Mouse (Mus musculus) embryonic facial prominence, embryonic 10.5 days (tissue): ENCODE measurements around the gene Armh2. TPM values are rescaled to one million over a fixed set of nuclear protein-coding genes. Genes with fewer than 3 reads are reported as not detected.
"Not testable (repeated sequence)": the region's sequence is repeated elsewhere in the genome, so short reads cannot be mapped to it uniquely, and the experiment has no call there.

Source experiments
- DNase-seq: peaks from one replicate; pipeline ENCODE4 v3.0.0-alpha.2; 2017; ENCODE audit warnings: low spot score
- H3K27ac ChIP-seq: fragments of 300-500 bp; sonication (generic); replicated peaks from 2 replicates; pipeline ENCODE4 v1.5.1; 2016; ENCODE audit warnings: mild to moderate bottlenecking
- H3K27me3 ChIP-seq: fragments of 300-500 bp; sonication (generic); replicated peaks from 2 replicates; pipeline ENCODE4 v1.6.1; 2016; ENCODE audit warnings: low read depth, mild to moderate bottlenecking; ENCODE audit not compliant: poor library complexity, severe bottlenecking
- H3K36me3 ChIP-seq: fragments of 300-500 bp; sonication (generic); replicated peaks from 2 replicates; pipeline ENCODE4 v1.6.1; 2016; ENCODE audit warnings: mild to moderate bottlenecking, moderate library complexity
- H3K4me1 ChIP-seq: fragments of 300-500 bp; sonication (generic); 2 replicates; pipeline ENCODE4 v1.6.1; 2016
- H3K4me3 ChIP-seq: fragments of 300-500 bp; sonication (generic); 2 replicates; pipeline ENCODE4 v1.5.1; 2016; ENCODE audit warnings: mild to moderate bottlenecking, moderate library complexity
- H3K9me3 ChIP-seq: fragments of 300-500 bp; sonication (generic); 2 replicates; pipeline ENCODE4 v1.6.1; 2016; ENCODE audit warnings: mild to moderate bottlenecking
- WGBS: fragments of 180-500 bp; shearing (Covaris S2); methylation state at CpG from one replicate; pipeline ENCODE4 v1.1.7; 2016; 5-methylcytosine and 5-hydroxymethylcytosine counted together
- polyA plus RNA-seq: library from polyadenylated mRNA; unstranded; fragments of >200 nt; fragmentation: Nextera tagmentation; extraction: Ambion mirVana; gene quantifications from 2 replicates; pipeline ENCODE4 v1.2.1, GENCODE M21; 2016

The Armh2 gene
- polyA plus RNA-seq, 1 experiment from 2014 or later = 0.17 TPM

DNA sequence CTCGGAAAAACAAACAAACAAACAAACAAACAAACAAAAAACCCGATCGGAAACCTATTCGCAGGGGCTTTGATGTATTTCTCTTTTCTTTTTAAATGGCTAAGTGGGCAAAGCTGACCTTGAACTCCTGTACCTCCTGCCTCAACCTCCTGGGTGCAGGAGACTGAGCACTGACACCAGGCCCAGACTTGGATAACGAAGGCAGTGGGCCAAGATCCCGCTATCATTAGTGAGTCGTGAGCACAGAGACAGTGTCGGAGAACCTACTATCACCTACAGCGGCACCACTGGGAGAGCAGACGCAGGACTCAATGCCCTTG, 20.0 kb downstream of the Armh2 start:
- Histone ChIP-seq H3K4me1 (peaks cover 21% of the 10 kb centered on the region), H3K9me3 (no peaks in the 10 kb centered on the region), H3K36me3 (peaks cover 40% of the 10 kb centered on the region), H3K27me3 (no peaks in the 10 kb centered on the region), H3K27ac (peak overlapping the region; percentile 99), H3K4me3 (peak overlapping the region; percentile 90)
- 10% methylated on average over 10 of the region's 10 CpGs for WGBS
- DNase-seq = no peak

DNA sequence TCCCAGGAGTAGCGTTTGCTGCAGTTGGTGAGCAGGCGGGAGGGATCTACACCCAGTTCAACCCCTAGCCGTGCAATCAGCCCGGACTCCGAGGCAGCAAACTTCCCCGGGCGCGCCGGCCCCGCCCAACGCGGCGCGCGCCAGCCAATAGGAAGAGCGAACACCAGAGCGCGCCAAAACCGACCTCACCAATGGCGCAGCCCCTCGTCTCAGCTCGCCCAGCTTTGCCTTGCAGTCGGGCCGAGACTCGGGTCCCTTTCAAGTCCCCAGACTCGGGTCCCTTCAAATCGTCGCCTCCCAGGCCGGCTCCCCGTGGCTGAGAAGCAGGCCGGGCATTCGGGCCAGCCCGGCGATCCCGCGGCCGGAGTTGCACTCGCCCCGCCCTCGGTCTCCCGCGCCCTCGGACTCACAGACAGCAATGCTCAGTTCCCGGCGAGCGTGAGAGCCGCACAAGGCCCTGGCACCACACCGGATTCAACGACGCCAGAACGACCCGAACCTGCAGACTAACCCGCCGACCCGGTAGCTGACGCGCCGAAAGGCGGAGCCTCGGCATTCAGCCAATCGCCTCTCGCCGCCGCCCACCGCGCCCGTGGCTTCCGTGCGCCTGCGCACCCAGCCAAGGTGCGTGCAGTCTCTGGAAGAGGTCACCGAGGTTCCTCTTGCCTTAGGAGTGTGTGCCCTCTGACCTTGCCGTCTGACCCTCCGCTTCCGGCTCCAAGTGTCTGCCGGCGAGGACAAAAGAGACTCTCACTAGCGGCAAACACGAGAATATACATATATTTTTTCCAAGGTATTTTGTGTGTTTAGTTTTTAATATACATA, 20.6 kb downstream of the Armh2 start, which contains the start of gene Gmnn:
TSS of gene Gmnn (minus strand) at position 521 of the 825 bp plus-strand sequence.
- Histone ChIP-seq H3K4me3 (peak within 1 kb of the TSS; percentile 90), H3K27ac (peak within 1 kb of the TSS; percentile 99), H3K4me1 (peaks cover 21% of the 10 kb centered on the region), H3K27me3 (no peaks in the 10 kb centered on the region), H3K9me3 (no peaks in the 10 kb centered on the region), H3K36me3 (peaks cover 34% of the 10 kb centered on the region)
- peak; percentile 94 for DNase-seq
- WGBS = under 1% methylated on average over 79 of the region's 79 CpGs

DNA sequence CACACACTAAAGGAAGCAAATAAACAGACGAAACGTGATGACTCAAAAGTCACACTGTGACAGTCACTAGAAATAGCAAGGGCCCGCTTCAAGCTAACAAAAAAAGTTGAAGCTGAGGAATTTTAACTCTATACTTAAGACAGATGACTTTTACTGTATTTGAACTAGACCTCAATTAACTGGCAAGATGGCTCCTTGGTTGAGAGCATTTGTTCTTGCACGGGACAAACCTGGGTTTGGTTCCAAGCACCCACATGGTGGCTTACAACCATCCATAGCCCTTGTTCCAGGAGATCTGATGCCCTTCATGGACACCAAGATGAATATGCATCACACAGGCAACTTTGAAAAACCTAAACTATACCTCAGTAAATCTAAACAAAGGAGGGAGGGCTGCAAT, 21.2 kb downstream of the Armh2 start:
- Histone ChIP-seq H3K4me1 (peaks cover 21% of the 10 kb centered on the region), H3K27me3 (no peaks in the 10 kb centered on the region), H3K27ac (peak overlapping the region; percentile 99), H3K36me3 (peaks cover 28% of the 10 kb centered on the region), H3K9me3 (no peaks in the 10 kb centered on the region), H3K4me3 (peak overlapping the region; percentile 90)
- DNase-seq = no peak
- WGBS = 44% methylated on average over 4 of the region's 4 CpGs

DNA sequence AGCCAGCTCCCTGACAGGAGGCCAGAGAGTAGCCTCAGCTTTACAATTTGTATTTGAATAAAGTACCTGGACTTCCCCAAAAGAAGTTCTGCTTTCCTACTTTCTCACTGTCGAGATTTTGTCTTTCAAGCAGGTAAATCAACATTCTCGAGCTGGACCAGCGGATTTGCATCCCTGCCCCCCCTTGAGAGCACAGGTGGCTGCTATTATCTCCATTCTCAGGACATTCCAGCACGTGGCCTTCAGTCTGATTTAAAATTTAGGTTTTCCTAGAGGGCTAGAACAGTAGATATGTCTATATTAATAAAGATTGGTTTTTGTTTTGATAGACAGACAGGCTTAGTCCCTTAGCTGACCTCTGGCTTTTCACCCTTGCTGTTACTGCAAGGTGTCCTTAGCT, 26.8 kb downstream of the Armh2 start:
- not testable (repeated sequence) for DNase-seq

DNA sequence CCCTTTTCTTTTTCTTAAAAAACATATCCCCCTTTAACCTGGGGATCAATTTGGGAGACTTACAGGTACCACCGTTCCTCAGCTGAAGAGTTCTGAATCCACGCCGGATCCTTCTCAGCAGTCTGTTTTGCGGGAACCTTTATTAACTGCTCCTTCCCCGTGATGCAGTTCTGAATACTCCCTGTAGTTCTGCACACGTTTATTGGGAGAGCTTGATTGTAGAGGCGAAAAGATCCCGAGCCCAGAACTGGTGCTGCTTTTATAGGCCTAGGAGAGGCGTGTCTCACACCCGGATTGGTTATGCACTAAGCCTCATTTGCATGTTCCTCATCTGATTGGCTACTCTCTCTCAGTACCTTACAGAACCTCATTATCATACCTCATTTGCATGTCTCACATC, 30.4 kb downstream of the Armh2 start:
- DNase-seq, H3K9me3 ChIP-seq: not testable (repeated sequence)

More for the DNA sequence above, 26.8 kb downstream of the Armh2 start:
- not testable (repeated sequence) for H3K4me1 ChIP-seq, H3K9me3 ChIP-seq, H3K4me3 ChIP-seq, H3K36me3 ChIP-seq, H3K27ac ChIP-seq, H3K27me3 ChIP-seq
- WGBS = 63% methylated on average over 4 of the region's 4 CpGs

DNA sequence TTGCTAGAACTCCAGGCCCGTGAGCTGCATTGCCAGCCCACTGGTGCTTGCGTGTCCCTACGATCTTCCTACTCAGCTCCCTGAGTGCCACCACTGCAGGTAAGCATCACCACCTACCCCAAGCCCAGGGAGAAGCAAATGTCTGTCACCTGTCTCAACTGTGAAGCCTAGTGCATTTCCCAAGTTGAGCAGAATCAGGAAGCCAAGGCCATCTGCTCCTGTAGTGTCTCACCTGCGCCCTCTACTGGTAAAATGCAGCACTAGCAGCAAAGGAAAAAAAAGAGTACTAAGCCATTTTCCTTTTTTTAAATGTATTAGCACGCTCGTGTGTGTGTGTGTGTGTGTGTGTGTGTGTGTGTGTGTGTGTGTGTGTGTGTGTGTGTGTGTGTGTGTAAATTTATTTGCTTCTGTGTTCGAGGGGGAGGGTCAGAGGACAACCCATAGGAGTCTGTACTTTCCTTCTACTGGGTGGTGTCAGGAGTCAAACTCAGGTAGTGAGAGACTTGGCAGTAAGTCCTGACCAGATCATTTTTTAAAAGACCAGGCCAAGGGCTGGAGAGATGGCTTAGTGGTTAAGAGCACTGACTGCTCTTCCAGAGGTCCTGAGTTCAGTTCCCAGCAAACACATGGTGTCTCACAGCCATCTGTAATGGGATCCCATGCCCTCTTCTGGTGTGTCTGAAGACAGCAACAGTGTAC, 35.3 kb downstream of the Armh2 start:
- no peaks in the 10 kb centered on the region for H3K4me1 ChIP-seq
- 54% methylated on average over 7 of the region's 7 CpGs for WGBS
- H3K36me3 ChIP-seq = no peaks in the 10 kb centered on the region
- H3K27ac ChIP-seq = no peak overlapping the region
- no peaks in the 10 kb centered on the region for H3K9me3 ChIP-seq
- H3K4me3 ChIP-seq = no peak overlapping the region
- peak; percentile 39 for DNase-seq
- H3K27me3 ChIP-seq = no peaks in the 10 kb centered on the region

More for the DNA sequence above, 30.4 kb downstream of the Armh2 start:
- WGBS = 95% methylated on average over 10 of the region's 10 CpGs
- H3K27me3 ChIP-seq, H3K27ac ChIP-seq, H3K4me1 ChIP-seq, H3K4me3 ChIP-seq, H3K36me3 ChIP-seq: not testable (repeated sequence)

DNA sequence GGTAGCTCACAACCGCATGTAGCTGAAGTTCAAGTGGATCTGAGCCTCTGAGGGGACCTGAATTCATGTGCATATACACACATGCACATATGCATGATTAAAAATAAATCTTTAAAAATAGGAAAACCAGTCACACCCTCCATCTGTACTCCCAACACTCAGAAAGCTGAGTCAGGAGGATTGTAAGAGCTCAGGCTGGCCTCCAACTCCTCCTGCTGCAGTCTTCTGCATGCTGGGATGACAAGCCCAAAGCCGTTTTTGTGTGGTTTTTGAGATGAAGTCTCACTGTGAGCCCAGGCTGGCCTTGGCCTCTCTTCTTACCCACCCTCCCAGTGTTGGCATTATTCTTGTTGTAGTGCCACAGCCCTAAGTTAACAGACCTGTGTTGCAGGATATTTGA, 37.0 kb downstream of the Armh2 start:
- 82% methylated on average over 2 of the region's 2 CpGs for WGBS
- H3K27me3 ChIP-seq = no peaks in the 10 kb centered on the region
- H3K27ac ChIP-seq = no peak overlapping the region
- H3K36me3 ChIP-seq = no peaks in the 10 kb centered on the region
- no peaks in the 10 kb centered on the region for H3K4me1 ChIP-seq
- no peak overlapping the region for H3K4me3 ChIP-seq
- no peaks in the 10 kb centered on the region for H3K9me3 ChIP-seq
- DNase-seq = no peak

DNA sequence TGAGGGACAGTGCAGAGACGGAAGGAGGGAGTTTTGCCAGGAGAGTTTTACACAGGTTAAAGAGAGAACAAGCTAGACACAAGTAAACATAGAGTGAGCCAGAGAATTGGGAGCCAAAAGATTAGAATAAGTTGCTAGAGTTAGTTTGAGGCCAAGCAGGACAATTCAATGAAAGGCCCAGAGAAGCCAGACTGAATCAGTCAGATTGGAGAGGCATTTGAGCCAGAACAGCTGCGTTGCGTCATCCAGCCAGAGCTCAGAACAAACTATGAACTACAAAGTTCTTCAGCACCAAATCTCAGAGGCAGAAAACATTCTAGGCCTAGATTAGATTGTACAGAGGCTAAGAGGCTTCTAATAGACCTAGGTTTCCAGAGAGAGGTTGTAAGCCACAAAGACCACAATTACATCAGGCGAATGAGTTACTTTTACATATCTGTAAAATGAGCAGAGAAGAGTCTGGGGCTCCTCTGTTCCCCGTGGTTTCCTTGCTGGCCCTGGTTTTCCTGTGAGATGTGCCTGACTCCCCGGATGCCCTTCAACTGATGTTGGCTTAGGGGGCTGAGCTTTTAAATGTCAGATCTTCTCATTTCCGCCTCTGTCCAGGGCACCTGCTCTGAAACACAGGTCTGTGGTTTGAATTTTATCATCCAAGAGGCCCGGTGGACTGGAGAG, 37.8 kb downstream of the Armh2 start:
- Histone ChIP-seq H3K27me3 (no peaks in the 10 kb centered on the region), H3K9me3 (no peaks in the 10 kb centered on the region), H3K36me3 (no peaks in the 10 kb centered on the region), H3K4me3 (no peak overlapping the region), H3K27ac (no peak overlapping the region), H3K4me1 (no peaks in the 10 kb centered on the region)
- no peak for DNase-seq
- 85% methylated on average over 8 of the region's 8 CpGs for WGBS

DNA sequence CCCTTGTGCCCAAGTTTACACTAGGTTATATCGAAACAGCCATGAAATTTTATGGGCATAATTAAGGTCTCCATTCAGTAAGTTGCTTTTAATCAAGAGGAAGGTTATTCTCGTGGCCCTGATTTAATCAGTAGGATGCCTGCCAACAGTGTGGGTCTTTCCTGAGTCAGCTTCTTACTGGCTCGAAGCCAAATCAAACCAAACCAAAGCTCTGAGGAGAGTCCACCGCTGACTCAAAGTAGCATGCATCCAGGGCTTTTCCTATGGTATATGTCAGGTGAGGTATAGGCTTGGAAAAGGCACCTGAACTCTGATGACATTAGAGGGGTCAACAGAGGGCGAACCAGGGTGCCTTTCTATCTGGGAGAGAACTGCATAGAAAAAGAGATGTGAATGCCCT, 40.9 kb downstream of the Armh2 start:
- no peak overlapping the region for H3K27ac ChIP-seq
- no peaks in the 10 kb centered on the region for H3K36me3 ChIP-seq
- H3K4me1 ChIP-seq = no peaks in the 10 kb centered on the region
- H3K9me3 ChIP-seq = no peaks in the 10 kb centered on the region
- WGBS = 84% methylated on average over 5 of the region's 5 CpGs
- H3K27me3 ChIP-seq = no peaks in the 10 kb centered on the region
- H3K4me3 ChIP-seq = no peak overlapping the region
- no peak for DNase-seq

DNA sequence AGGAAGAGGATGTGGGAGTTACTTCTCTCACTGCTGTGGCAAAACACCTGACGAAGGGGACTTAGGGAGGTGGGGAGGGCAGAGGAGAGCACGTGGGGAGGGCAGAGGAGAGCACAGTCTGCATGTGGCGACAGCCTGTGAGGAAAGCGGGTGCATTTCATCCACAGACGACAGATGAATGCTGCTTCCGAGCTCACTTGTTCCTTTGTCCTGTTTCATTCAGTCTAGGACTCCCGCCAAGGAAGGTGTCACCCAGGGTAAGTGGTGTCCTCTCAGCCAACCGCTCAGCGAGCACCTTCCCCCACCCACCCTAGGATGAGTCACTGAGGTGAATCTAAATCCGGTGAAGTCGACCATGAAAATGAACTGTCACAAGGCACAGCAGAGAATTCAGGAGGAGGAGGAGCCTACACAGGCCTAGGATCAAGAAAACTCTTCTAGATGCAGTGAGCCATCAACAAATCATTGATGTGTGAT, 45.0 kb downstream of the Armh2 start:
- WGBS = 57% methylated on average over 11 of the region's 11 CpGs
- Histone ChIP-seq H3K36me3 (no peaks in the 10 kb centered on the region), H3K9me3 (no peaks in the 10 kb centered on the region), H3K4me3 (no peak overlapping the region), H3K4me1 (no peaks in the 10 kb centered on the region), H3K27ac (no peak overlapping the region), H3K27me3 (no peaks in the 10 kb centered on the region)
- no peak for DNase-seq

DNA sequence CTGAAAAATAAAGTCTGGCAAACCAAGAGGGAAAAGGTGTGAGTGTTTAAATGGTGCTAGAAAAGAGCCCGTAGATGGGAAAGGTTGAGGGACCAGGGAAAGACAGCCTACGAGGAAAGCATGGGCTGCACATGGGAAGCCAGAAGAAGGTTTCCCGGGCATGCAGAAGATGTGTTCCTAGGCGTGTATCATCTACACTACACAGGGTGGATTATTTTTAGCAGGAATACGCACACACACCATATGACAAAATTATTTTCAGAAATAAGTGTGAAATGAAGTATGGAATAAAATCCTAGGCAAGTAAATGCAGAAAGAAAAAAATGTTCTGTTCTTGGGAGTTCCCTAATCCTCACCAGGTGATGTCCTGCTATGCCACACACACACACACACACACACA, 46.4 kb downstream of the Armh2 start:
- Histone ChIP-seq H3K27ac (no peak overlapping the region), H3K27me3 (no peaks in the 10 kb centered on the region), H3K9me3 (no peaks in the 10 kb centered on the region), H3K4me1 (no peaks in the 10 kb centered on the region), H3K4me3 (no peak overlapping the region), H3K36me3 (no peaks in the 10 kb centered on the region)
- 89% methylated on average over 5 of the region's 5 CpGs for WGBS
- DNase-seq = no peak

DNA sequence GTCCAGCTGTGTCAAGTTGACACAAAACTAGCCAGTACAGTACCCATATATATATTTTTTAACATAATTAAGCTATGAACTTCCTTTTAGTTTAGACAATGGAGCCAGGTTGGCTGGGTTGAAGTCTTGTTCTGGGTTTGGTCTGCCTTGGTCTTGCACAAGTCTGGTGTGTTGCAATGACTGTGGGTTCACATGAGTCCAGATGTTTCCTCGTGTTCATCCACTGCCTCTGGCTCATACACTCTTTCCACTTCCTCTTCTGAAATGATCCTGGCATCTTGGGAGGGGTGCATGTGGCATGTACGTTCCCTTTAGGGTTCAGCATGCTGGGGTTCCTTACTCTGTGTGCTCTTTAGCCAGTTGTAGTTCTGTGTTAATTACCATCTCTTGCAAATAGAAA, 50.3 kb downstream of the Armh2 start:
- Histone ChIP-seq H3K36me3 (no peaks in the 10 kb centered on the region), H3K27ac (no peak overlapping the region), H3K4me1 (no peaks in the 10 kb centered on the region), H3K4me3 (no peak overlapping the region), H3K9me3 (no peaks in the 10 kb centered on the region), H3K27me3 (no peaks in the 10 kb centered on the region)
- DNase-seq = no peak
- 78% methylated on average over 2 of the region's 2 CpGs for WGBS
